Mouse (Mus musculus): ENCODE data around the gene Klk1b16. TPM values are rescaled to one million over a fixed set of nuclear protein-coding genes. Genes with fewer than 3 reads are reported as not detected.
"Not testable (repeated sequence)": the region's sequence is repeated elsewhere in the genome, so short reads cannot be mapped to it uniquely, and the experiment has no call there.

The Klk1b16 gene
- not detected for total RNA-seq (2022)

DNA sequence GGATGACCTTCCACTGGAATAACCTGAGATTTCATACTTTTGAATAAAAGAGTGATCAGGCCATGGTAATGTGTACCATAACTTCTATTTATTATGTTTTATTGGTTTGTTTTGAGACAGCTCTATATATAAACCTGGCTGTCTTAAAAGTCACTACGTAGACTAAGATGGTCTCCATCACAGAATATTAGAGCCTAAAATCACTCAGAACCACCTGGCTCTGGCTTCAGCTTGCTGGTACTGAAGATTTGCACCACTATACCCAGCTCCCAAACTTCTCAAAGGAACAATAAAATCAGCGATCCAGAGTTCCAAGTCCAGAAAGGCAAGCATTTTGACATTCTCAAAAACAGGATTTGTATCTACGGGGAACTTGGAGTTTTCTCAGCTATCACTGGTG is at the start of gene Klk1b16:
Gene Klk1b16 (plus strand): TSS at position 301 of the 400 bp plus-strand sequence.
- no peak for DNase-seq (ENCODE audit: low spot score in 2 of 2)

DNA sequence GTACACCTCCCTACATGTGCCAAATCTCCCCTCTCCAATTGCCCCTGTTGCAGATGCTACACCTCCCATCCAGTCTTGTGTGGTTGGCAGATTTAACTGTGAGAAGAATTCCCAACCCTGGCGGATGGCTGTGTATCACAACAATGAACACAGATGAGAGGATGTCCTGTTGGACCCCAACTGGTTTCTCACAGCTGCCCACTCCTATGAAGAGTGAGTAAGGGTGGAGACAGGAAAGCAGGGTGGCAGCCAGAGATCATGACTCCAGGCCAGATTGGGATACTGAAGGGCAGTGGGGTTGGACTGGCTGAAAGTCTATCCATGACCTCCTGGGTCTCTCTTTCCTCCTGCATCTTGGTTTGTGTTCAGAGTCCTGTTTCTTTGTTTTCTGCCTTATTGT is 40.5 kb upstream of the Klk1b16 start:
- no peak for DNase-seq (ENCODE audit: low spot score in 2 of 2)

DNA sequence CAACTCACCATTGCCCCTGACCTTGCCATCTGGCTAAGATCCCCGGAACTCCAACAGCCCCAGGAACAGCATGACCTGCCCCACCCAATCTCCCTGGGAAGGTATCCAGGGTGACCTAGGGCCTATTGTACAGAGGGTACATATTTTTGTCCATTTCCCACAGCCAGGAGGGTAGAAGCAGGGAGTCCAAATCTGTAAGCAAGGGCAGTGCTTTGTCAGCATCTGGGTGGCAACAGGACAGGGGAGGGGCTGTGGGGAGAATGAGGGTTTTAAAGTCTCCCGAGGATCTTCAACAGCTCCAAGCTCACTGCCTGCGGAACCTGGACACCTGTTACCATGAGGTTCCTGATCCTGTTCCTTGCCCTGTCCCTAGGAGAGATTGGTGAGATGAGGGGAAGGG is 34.5 kb upstream of the Klk1b16 start, which contains the start of gene Klk1b21:
Gene Klk1b21 (plus strand): TSS at position 301 of the 400 bp plus-strand sequence.
- DNase-seq (ENCODE audit: low spot score in 2 of 2): not testable (repeated sequence)

DNA sequence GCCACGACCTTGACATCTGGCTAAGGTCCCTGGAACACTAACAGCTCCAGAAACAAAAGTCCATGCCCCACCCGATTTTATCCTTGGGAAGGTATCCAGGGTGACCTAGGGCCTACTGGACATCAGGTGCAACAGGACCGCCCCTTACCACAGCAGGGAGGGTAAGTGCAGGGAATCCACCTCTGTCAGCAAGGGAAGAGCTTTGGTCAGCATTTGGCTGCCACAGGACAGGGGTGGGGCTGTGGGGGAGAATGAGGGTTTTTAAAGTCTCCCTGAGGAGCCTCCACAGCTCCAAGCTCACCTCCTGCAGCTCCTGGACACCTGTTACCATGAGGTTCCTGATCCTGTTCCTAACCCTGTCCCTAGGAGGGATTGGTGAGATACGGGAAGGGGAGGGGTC is 24.2 kb upstream of the Klk1b16 start, which contains the start of gene Klk1b22:
Gene Klk1b22 (plus strand): TSS at position 301 of the 400 bp plus-strand sequence.
- no peak for DNase-seq (ENCODE audit: low spot score in 2 of 2)

DNA sequence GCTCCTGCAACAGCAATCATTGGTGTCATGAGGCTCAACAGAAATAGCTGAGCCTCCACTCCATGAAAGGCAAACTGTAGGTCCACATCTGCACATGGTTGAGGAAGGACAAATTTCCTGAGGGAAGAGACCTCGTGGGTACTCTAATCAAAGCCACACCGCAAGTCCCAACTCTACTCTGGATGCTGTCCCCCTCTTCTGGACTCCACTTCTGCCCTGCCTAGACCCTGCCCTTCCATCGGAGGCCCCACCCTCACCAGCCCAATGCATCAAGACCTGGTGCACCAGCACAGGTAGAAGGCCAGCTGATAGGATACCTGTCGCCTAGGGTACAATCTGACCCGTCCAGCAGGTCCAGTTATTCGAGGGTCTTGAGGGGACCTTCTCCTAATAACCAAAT is 13.1 kb upstream of the Klk1b16 start:
- DNase-seq (ENCODE audit: low spot score in 2 of 2): no peak

DNA sequence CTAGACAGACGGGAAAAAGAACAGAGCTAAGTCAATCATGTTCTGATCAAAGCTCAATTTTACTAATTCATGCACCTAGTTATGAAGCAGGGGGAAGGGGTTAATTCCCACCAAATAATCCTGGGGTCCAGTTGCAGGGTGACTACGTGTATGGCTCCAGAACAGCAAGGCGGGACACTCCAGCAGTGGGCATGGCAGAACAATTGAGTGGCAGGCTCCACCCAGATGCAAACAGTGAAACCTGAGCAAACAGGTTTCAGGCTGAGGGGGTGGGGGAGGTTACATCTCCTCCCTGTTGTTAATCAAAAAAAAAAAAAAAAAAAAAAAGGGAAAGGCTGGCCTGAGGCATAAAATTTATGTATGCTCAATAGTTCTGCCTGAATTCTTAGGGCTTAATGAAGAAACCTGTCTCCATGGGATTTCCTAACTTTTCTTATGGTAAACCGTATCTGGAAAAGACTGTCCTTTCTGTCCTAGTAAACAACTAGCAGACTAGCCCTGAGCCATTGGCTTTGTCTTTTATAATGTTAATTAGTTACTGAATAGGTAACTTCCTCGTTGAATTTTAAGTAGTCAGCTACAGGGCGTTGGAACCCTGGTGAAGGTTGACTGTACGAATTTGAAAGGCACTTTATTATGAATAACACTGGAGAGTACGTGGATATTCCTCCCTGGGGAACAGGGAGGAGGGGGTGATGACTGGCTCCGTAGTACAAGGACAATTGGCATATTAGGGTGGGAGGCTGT is 42.9 kb downstream of the Klk1b16 start:
- no peak for DNase-seq (ENCODE audit: low spot score in 2 of 2)

DNA sequence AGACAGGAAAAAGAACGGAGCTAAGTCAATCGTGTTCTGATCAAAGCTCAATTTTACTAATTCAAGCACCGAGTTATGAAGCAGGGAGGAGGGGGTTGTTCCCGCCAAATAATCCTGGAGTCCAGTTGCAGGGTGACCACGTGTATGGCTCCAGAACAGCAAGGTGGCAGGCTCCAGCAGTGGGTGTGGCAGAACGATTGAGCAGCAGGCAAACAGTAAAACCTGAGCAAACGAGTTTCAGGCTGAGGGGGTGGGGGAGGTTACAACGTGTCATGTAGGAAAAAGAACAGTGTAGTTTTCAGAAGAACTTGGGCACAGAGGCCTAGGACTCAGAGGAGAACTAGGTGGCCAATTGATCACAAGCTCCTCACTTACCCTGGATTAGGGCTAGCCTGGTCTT is 49.9 kb downstream of the Klk1b16 start:
- not testable (repeated sequence) for DNase-seq (ENCODE audit: low spot score in 2 of 2)

DNA sequence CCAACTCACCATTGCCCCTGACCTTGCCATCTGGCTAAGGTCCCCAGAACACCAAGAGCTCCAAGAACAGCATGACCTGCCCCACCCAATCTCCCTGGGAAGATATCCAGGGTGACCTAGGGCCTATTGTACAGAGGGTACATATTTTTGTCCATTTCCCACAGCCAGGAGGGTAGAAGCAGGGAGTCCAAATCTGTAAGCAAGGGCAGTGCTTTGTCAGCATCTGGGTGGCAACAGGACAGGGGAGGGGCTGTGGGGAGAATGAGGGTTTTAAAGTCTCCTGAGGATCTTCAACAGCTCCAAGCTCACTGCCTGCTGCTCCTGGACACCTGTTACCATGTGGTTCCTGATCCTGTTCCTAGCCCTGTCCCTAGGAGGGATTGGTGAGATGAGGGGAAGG is 51.4 kb downstream of the Klk1b16 start, which contains the start of gene Klk1b24:
Gene Klk1b24 (plus strand): TSS at position 301 of the 400 bp plus-strand sequence.
- DNase-seq (ENCODE audit: low spot score in 2 of 2): not testable (repeated sequence)

Other genes with a start within 250 kb of the Klk1b16 start
- not detected for gene Klk15, start 203.0 kb upstream of the Klk1b16 start, total RNA-seq (2022)
- gene Klk1b8, start 186.1 kb upstream of the Klk1b16 start, total RNA-seq (2022): not detected
- gene Klk1b1, start 170.0 kb upstream of the Klk1b16 start, total RNA-seq (2022): not detected
- not detected for gene Klk1b9, start 160.7 kb upstream of the Klk1b16 start, total RNA-seq (2022)
- not detected for gene Klk1b11, start 140.9 kb upstream of the Klk1b16 start, total RNA-seq (2022)
- gene Klk1b26, start 124.6 kb upstream of the Klk1b16 start, total RNA-seq (2022): not detected
- gene Klk1b27, start 84.5 kb upstream of the Klk1b16 start, total RNA-seq (2022): not detected
- gene Klk1b21, start 34.4 kb upstream of the Klk1b16 start, total RNA-seq (2022): not detected
- gene Klk1b22, start 24.1 kb upstream of the Klk1b16 start, total RNA-seq (2022): not detected
- not detected for gene Klk1b24, start 51.5 kb downstream of the Klk1b16 start, total RNA-seq (2022)
- not detected for gene Klk1b3, start 61.4 kb downstream of the Klk1b16 start, total RNA-seq (2022)
- gene Klk1b4, start 70.7 kb downstream of the Klk1b16 start, total RNA-seq (2022): not detected
- not detected for gene Klk1b5, start 79.2 kb downstream of the Klk1b16 start, total RNA-seq (2022)
- not detected for gene Klk1, start 88.6 kb downstream of the Klk1b16 start, total RNA-seq (2022)
- gene Gm36864, start 99.4 kb downstream of the Klk1b16 start, total RNA-seq (2022): not detected
- 1 to 10 TPM in 3 of 4 experiments, under 1 TPM in 1; 0.87 to 1.8 (median 1.4) TPM for gene 1700028J19Rik, start 109.9 kb downstream of the Klk1b16 start, total RNA-seq (2022)
- gene 2410002F23Rik, start 110.0 kb downstream of the Klk1b16 start, total RNA-seq (2022): 10 to 100 TPM; 81.6 to 96.2 (median 87.1) TPM
- under 1 TPM in 1 of 4 experiments, not detected in 3; 0.21 TPM for gene Acp4, start 120.6 kb downstream of the Klk1b16 start, total RNA-seq (2022)
- not detected for gene Gm15517, start 124.7 kb downstream of the Klk1b16 start, total RNA-seq (2022)
- 1 to 10 TPM; 2.6 to 3.7 (median 3.1) TPM for gene Clec11a, start 170.1 kb downstream of the Klk1b16 start, total RNA-seq (2022)
- 100 to 1,000 TPM; 509 to 568 (median 540) TPM for gene Shank1, start 173.5 kb downstream of the Klk1b16 start, total RNA-seq (2022)
- 10 to 100 TPM; 64.0 to 74.2 (median 69.8) TPM for gene Syt3, start 247.3 kb downstream of the Klk1b16 start, total RNA-seq (2022)
- gene 1700008O03Rik, start 249.1 kb downstream of the Klk1b16 start, total RNA-seq (2022): 1 to 10 TPM; 1.5 to 2.8 (median 2.2) TPM